Mouse (Mus musculus) frontal cortex, adult 2 months (tissue): ENCODE results near the gene Wnt3. TPM values are rescaled to one million over a fixed set of nuclear protein-coding genes. Genes with fewer than 3 reads are reported as not detected.
A peak's percentile ranks its signal among the peaks of the same experiment; 100 is the strongest.

ENCODE experiments used
- DNase-seq, 2 experiments: peaks; one replicate each; pipeline ENCODE4 v3.0.0; 2022; ENCODE audit warnings: low spot score in 1 of 2; ENCODE audit errors: extremely low spot score in 1 of 2
- polyA plus RNA-seq: library from polyadenylated mRNA; depleted of rRNA; stranded (reverse); fragments of >200 nt; gene quantifications from 2 replicates; pipeline ENCODE4 v1.2.3, GENCODE M21; 2012; rRNA removed

The Wnt3 gene
- polyA plus RNA-seq, 1 experiment = 1.8 TPM

DNA sequence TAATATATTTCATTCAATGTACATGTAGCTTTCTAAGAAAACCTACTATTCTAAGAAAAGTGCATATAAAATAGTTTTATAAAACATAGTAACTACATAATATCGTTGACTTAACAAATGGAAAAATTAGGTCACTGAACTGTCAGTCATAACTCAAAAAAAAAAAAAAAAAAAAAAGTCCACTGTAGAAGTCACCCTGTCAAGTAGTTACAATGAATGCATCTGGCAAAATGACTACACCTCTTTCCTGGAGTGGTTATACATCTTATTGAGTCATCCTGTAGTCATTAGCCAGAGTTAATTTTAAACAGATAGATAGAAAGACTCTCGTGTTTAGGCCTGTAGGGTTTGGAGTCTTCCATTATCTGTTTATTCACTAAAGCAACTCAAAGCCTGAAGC lies 65.0 kb downstream of the Wnt3 start:
- no peak for DNase-seq

DNA sequence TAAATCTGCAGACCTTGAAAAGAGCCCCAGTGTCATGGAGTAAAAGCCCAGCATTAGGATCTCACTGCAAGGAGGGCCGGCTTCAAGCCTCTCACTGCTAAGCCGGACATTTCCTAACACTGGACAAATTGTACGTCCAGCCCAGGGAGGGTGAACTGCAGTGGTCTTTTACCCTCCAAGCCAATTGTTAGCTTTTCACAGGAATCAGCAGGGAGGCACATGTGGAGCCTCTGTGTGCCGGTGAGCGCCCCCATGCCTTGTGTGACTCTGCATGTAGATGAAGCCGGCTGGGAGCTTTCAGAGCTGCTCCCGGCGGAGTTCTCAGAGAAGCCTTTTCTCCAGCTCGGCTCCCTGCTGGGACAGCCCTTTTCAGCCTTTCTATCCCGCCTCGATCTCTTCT lies 66.9 kb downstream of the Wnt3 start:
- DNase-seq = peak in 1 of 2 experiments; percentile 50

DNA sequence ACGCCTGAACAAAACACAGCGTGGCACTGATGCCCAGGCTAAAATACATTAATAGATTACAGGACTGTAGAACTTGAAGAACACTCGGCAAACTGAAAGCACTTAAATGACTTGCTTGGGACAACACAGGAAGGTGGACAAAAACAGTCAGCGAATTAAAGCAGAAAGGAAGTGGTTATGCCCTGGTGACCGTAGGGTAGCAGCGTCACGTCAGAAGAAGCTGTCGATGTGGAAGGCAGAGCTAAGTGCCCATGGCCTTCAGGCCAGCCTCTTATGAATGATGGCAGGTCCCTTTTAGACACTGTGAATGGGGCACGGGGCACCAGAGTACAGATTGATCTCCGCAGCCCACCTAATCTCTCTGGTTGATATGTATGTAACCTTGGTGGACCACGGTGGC lies 74.3 kb downstream of the Wnt3 start:
- DNase-seq = no peak

GRCm38 (mm10) chr11:103852590-103853283 lies 78.8 kb downstream of the Wnt3 start:
- DNase-seq = no peak

GRCm38 (mm10) chr11:103853284-103853920 lies 79.5 kb downstream of the Wnt3 start:
- no peak for DNase-seq

GRCm38 (mm10) chr11:103854294-103854693 lies 80.3 kb downstream of the Wnt3 start:
- DNase-seq = no peak

GRCm38 (mm10) chr11:103856641-103857040 lies 82.7 kb downstream of the Wnt3 start:
- no peak for DNase-seq

- no peak for DNase-seq
Measured at GRCm38 (mm10) chr11:103858760-103859159, 84.8 kb downstream of the Wnt3 start.

- peak in 1 of 2 experiments; percentile 19 for DNase-seq
Measured at GRCm38 (mm10) chr11:103859933-103860610, 86.1 kb downstream of the Wnt3 start.

GRCm38 (mm10) chr11:103862951-103863350 lies 89.0 kb downstream of the Wnt3 start:
- no peak for DNase-seq

- DNase-seq = no peak
Measured at GRCm38 (mm10) chr11:103864486-103864885, 90.5 kb downstream of the Wnt3 start.

- DNase-seq = no peak
Measured at GRCm38 (mm10) chr11:103865346-103865745, 91.4 kb downstream of the Wnt3 start.

Other genes with a start within 250 kb of the Wnt3 start
- gene Gm884, start 153.0 kb upstream of the Wnt3 start, polyA plus RNA-seq = 0.02 TPM in 1 of 2 replicates, not detected in the other
- gene Lyzl6, start 135.3 kb upstream of the Wnt3 start, polyA plus RNA-seq = 0.15 TPM in 1 of 2 replicates, not detected in the other
- 129 TPM in 2 replicates for gene Rprml, start 124.6 kb upstream of the Wnt3 start, polyA plus RNA-seq
- 89.4 and 90.9 TPM in 2 replicates for gene Gosr2, start 76.3 kb upstream of the Wnt3 start, polyA plus RNA-seq
- gene Wnt9b, start 24.3 kb upstream of the Wnt3 start, polyA plus RNA-seq = 0.21 and 0.24 TPM in 2 replicates
- gene Nsf, start 179.9 kb downstream of the Wnt3 start, polyA plus RNA-seq = 464 and 504 TPM in 2 replicates
- 48.1 and 49.8 TPM in 2 replicates for gene Arf2, start 192.6 kb downstream of the Wnt3 start, polyA plus RNA-seq